Mouse (Mus musculus) spleen, postnatal 10 days (tissue): Measurements from ENCODE around the gene Rxfp4.
A peak's percentile ranks its signal among the peaks of the same experiment; 100 is the strongest.

Experiments
- DNase-seq, 2 experiments: peaks; one replicate each; pipeline ENCODE4 v3.0.0; 2021 to 2022; ENCODE audit warnings: low spot score in 2 of 2

Rxfp4 gene

DNA sequence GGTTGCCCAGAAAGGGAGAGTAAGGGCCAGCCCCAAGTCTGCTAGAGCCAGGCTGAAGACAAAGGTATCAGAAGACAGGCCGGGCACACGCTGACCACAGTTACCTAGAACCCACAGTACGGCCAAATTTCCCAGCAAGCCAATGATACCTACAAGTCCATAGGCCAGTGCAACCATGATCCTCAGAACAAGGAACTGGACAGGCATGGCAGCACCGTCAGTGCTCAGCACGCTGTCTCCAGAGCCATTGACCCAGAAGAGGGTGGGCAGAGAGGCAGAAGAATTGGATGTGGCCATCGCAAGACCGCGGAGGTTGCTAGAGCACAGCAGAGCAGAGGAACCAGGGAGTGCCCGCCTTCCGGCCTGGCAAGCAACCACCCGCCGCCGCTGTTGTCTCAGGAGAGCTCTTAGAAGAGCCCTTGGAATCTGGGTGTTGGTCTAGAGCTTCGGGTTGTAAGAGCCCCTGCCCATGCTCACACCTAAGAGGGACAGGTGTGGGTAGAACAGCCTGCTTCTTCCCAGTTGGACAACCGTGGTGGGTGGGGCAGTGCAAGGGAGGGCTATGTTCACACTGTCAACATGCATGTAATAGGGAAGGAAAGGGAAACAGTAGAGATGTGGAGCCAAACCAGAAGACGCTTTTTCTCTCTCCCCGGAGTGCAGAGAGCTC lies at the start of gene Rxfp4:
Gene Rxfp4, minus strand, starts transcription at position 297 of the 670 bp plus-strand sequence.
- no peak for DNase-seq

GRCm38 (mm10) chr3:88701222-88701621 lies 48.3 kb upstream of the Rxfp4 start:
- DNase-seq: no peak

GRCm38 (mm10) chr3:88700247-88700646 lies 47.3 kb upstream of the Rxfp4 start:
- DNase-seq: no peak

DNA sequence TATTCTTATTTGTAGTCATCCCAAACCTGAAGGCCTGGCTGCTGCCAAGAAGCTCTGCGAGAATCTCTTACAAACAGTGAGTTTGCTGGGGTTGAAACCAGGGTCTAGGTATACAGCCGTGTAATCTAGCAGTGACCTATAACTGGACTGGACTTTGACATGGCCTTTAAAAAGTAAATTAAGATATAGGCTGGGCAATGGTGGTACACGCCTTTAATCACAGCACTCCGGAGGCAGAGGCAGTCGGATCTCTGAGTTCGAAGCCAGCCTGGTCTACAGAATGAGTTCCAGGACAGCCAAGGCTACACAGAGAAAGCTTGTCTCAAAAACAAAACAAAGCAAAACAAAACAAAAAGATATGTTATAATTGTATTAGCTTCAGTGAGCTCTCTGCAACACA lies 45.9 kb upstream of the Rxfp4 start:
- DNase-seq: no peak

DNA sequence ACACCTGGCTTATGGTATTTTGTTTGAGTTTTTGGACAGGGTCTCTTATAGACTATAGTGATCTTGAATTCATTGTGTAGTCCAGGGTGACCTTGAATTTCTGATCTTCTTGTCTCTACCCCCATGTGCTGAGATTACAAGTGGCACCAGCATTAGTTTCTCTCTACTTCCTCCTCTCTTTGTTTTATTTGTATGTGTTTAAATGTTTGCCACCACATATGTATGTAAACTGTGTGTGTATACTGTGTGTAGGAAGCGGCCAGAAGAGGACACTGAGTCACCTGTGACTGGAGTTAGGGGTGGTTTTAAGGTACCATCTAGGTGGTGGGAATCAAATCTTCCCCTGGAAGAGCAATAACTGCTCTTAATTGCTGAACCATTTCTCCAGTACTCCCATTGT lies 45.1 kb upstream of the Rxfp4 start:
- DNase-seq: no peak

DNA sequence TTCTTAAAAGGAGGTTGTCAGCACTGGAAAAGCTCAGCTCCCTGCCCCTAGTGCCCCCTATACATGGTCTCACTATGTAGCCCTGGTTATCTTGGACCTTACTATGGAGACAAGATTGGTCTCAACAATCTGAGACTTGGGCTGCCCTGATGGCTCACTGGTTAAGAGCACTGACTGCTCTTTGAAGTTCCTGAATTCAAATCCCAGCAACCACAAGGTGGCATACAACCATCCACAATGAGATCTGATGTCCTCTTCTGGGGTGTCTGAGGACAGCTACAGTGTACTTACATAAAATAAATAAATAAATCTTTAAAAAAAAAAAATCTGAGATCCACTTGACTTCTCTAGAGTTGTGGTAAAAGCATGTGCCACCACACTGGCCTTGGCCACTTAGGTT lies 42.6 kb upstream of the Rxfp4 start:
- no peak for DNase-seq

DNA sequence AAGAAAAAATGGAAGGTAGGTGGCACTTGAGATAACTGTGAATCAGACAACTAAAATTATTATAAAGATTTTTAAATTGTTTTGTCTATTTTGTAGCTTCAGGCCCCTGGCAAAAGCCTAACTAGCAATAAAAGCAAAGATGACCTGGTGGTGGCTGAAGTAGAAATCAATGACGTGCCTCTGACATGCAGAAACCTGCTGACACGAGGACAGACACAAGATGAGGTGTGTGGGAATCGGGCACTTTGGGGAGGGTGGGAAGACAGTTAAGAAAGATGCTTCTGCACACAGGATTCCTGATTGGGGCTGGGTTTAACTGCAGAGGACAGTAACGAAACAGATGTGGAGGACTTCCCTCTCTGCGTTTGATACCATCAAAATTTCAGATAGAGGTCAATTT lies 36.1 kb upstream of the Rxfp4 start:
- DNase-seq: no peak

- peak; percentile 17 to 22 for DNase-seq
Observed at GRCm38 (mm10) chr3:88686734-88687611, 34.0 kb upstream of the Rxfp4 start.

GRCm38 (mm10) chr3:88685958-88686451 lies 33.1 kb upstream of the Rxfp4 start:
- peak in 1 of 2 experiments; percentile 50 for DNase-seq

DNA sequence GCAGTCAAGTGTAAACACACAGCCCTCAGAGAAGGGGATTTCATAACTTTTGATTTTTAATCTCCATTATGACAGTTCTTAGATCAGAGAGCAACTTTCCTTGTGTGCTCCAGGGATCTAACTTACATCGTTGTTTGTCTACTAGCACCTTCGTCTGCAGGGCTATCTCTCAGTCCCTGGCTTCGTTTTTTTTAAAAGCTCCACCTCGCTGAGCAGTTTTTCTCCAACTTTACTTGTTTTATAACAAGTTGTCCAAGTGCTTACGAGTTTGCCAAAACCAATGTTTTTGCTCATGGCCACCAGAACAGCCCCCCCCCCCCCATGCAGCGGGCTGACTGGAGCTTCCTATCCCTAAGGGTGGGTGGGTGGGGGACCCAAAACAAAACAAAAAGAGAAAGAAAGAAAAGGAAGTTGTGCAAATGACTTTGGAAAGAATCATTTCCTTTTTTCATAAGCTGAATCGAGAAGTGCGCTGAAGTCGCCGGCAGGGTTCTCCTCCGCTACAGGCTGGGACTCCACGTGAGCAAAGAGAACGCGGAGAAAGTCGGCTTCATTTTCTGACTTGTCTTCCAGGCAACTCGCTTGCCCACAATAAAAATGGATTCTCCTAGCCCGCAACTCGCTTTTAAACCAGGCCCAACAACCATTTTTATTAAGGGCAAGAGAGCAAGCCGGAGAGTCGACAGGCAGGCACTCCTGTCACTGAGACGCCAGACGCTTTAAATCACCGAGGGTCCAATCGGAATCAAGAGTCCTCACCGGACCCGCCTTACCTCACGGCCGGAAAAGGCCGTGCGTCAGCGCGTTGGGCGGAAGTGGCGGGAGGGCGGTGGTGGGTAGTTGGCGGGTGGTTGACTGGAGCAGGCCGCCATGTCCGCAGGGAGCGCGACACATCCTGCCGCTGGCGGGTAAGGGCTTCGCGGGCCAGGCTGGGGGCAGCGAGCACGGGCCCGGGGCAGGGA lies 32.3 kb upstream of the Rxfp4 start, which contains the start of gene Khdc4:
Gene Khdc4, plus strand, starts transcription at position 824 of the 962 bp plus-strand sequence.
- DNase-seq: peak; percentile 91 to 95

DNA sequence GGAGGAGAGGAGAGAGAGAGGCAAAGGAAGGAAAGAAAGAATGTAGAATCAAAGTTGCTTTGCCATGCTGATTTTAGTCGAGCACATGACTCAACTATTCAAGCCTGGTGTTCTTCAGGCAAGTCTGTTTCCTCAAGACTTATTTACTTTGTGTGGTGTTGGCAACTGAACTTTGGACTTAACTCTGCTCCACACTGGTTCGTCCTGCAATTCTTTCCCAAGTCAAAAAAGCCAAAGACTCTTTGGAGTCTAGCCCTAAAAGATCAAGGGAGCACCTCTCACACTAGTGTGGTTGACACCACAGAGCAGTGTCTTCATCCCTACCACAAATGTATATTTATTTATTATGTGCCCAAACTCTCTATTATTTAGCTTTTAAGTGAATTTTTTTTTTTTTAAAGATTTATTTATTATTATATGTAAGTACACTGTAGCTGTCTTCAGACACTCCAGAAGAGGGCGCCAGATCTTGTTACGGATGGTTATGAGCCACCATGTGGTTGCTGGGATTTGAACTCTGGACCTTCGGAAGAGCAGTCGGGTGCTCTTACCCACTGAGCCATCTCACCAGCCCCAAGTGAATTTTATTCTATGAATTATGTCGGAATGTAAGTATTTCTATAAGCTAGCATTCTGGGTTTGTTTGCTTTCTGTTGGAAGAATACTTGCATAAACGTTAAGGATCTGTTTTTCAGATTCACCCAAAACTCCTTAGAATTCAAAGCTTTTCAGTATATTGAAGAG lies 31.5 kb upstream of the Rxfp4 start:
- no peak for DNase-seq

DNA sequence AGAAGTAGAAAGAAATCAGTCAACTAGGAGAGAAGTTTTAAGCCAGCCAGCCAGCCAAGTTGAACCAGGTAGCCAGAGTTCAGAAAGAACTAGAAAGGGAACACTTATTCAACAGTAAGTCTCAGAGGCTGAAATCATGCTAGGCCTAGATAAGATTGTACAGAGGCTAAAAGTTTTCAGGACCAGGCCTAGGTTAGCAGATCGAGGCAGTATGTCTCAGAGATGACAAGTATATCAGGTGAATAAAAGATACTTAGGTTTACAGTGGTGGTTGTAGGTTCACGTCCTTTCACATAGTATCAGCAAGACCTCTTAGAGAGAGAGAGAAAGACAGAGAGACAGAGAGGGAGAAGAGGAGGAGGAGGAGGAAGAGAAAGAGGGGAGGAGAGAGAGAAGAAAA lies 30.9 kb upstream of the Rxfp4 start:
- no peak for DNase-seq

GRCm38 (mm10) chr3:88677399-88677798 lies 24.5 kb upstream of the Rxfp4 start:
- DNase-seq: peak; percentile 17 to 64

- DNase-seq: peak in 1 of 2 experiments; percentile 44
Observed at GRCm38 (mm10) chr3:88664095-88664494, 11.2 kb upstream of the Rxfp4 start.

GRCm38 (mm10) chr3:88659798-88660197 lies 6.9 kb upstream of the Rxfp4 start:
- no peak for DNase-seq

DNA sequence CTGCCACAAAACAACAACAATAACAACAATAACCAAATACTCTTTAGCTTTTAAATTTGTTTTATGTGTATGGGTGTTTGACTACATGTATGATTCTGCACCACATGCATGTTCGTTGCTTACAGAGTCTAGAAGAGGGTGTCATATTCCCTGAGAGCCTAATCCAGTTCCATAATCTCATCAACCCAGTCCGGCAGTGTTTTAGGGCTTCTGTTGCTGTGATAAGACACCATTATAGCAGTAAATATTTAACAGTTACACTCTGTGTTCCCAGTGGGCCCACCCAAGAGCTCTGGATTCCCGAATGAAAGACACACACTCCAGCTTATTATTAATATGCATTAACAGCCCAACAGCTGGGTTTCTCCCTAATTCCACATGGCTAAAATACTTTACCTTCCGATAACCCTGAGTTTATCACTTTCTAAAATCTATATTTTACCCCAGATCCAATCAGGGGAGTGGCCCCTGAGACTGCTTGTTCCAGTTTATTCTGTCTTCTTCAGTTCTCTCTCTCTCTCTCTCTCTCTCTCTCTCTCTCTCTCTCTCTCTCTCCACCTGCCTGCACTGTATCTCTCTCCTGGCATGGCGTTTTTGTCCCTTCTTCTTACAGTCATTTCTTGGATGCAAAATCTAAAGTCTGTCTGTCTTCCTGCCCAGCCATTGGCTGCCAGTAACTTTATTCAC lies 5.6 kb upstream of the Rxfp4 start:
- DNase-seq: no peak

- DNase-seq: no peak
Observed at GRCm38 (mm10) chr3:88655619-88656018, 2.7 kb upstream of the Rxfp4 start.

DNA sequence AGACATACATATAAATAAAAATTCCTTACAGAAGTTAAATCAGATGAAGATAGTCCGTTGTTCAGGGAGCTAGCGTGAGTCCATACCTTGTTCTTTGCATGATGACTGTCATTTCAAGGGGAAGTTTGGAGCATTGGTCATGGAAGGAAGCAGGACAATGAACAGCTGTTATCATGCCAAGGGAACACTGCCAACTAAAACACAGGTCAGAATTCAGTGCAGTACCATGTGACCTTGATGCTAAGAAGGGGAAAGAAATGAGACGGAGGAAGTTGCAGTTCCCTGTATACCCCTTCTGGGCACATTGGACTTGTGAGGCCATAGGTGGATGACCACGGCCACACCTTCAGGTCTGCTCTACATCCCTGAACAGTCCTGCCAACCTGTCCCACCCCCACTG lies 1.7 kb upstream of the Rxfp4 start:
- DNase-seq: no peak

GRCm38 (mm10) chr3:88653516-88654370 lies 801 bp upstream of the Rxfp4 start:
- no peak for DNase-seq
